Mouse (Mus musculus): ENCODE data around the gene Ypel4.

Gene Ypel4

GRCm38 (mm10) chr2:84733579-84734300 is at the start of gene Ypel4:
Gene Ypel4, plus strand, starts transcription at chr2:84734058.
- peak; percentile 63 to 69 for DNase-seq (ENCODE audit: low spot score in 2 of 2)

- DNase-seq (ENCODE audit: low spot score in 2 of 2), result no peak
These were observed 45.6 kb upstream of the Ypel4 start for GRCm38 (mm10) chr2:84688080-84688844.

GRCm38 (mm10) chr2:84690050-84690449 is 43.8 kb upstream of the Ypel4 start:
- DNase-seq (ENCODE audit: low spot score in 2 of 2), result no peak

GRCm38 (mm10) chr2:84695007-84695695 is 38.7 kb upstream of the Ypel4 start:
- DNase-seq (ENCODE audit: low spot score in 2 of 2), result no peak

- no peak for DNase-seq (ENCODE audit: low spot score in 2 of 2)
These were observed 30.4 kb upstream of the Ypel4 start for GRCm38 (mm10) chr2:84703497-84703896.

GRCm38 (mm10) chr2:84704329-84704728 is 29.5 kb upstream of the Ypel4 start:
- no peak for DNase-seq (ENCODE audit: low spot score in 2 of 2)

- no peak for DNase-seq (ENCODE audit: low spot score in 2 of 2)
These were observed 28.6 kb upstream of the Ypel4 start for GRCm38 (mm10) chr2:84705295-84705694.

- no peak for DNase-seq (ENCODE audit: low spot score in 2 of 2)
These were observed 26.3 kb upstream of the Ypel4 start for GRCm38 (mm10) chr2:84707523-84707922.

GRCm38 (mm10) chr2:84711898-84712297 is 22.0 kb upstream of the Ypel4 start:
- no peak for DNase-seq (ENCODE audit: low spot score in 2 of 2)

GRCm38 (mm10) chr2:84714422-84714810 is 19.4 kb upstream of the Ypel4 start:
- no peak for DNase-seq (ENCODE audit: low spot score in 2 of 2)

- DNase-seq (ENCODE audit: low spot score in 2 of 2), result peak; percentile 98 to 99
These were observed 18.9 kb upstream of the Ypel4 start, which contains the start of gene Zdhhc5 for GRCm38 (mm10) chr2:84714811-84715561. Gene Zdhhc5, minus strand, starts transcription at chr2:84715180.

GRCm38 (mm10) chr2:84715562-84716361 is 18.1 kb upstream of the Ypel4 start:
- peak in 1 of 2 experiments; percentile 91 for DNase-seq (ENCODE audit: low spot score in 2 of 2)

- no peak for DNase-seq (ENCODE audit: low spot score in 2 of 2)
These were observed 17.2 kb upstream of the Ypel4 start for GRCm38 (mm10) chr2:84716423-84717355.

GRCm38 (mm10) chr2:84717357-84717756 is 16.5 kb upstream of the Ypel4 start:
- DNase-seq (ENCODE audit: low spot score in 2 of 2), result no peak

GRCm38 (mm10) chr2:84720718-84721117 is 13.1 kb upstream of the Ypel4 start:
- DNase-seq (ENCODE audit: low spot score in 2 of 2), result no peak

- DNase-seq (ENCODE audit: low spot score in 2 of 2), result no peak
These were observed 12.7 kb upstream of the Ypel4 start for GRCm38 (mm10) chr2:84721182-84721581.

GRCm38 (mm10) chr2:84723856-84724255 is 10.0 kb upstream of the Ypel4 start:
- no peak for DNase-seq (ENCODE audit: low spot score in 2 of 2)

GRCm38 (mm10) chr2:84725770-84726169 is 8.1 kb upstream of the Ypel4 start:
- no peak for DNase-seq (ENCODE audit: low spot score in 2 of 2)

- DNase-seq (ENCODE audit: low spot score in 2 of 2), result no peak
These were observed 7.1 kb upstream of the Ypel4 start for GRCm38 (mm10) chr2:84726716-84727115.

All from frontal cortex, postnatal 10 days (tissue).